Mouse (Mus musculus): Measurements from ENCODE around the gene Tsc22d1.

DNA sequence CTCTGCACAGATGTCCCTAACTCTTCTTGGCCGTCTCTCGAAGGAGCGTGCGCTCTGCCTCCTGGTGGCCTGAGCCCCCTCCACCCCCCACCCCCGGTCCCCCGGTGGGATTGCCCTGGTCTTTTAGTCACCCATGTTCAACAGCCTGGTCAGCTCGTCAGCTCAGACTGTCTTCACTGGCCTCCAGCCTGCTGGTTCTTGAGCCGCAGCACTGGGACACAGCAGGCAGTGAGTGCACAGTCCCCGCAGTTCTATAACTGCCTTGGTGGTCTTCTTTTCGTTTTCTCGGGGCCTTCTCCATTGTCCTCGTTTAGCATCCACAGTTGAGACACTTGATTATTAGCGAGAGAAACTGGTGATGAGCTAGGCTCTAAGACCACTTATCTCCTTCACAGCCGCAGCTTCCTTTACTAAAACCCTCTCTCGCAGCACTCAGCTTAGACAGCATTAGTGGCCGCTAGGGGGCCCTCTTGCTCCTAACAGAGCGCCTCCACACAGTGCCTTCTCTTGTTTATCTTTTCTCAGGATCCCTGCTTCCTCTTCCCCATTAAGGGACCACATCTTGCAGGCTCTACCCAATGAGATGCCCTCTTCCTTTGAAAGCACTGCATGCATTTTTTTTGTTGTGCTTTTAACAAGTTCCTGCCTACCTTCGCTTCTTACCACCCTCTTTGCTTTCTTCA, 52.0 kb downstream of the Tsc22d1 start:
- no peak for TF ChIP-seq GATA1 (IDR thresholded peaks at IDR 0.05; ENCODE audit: borderline replicate concordance, low read length)
- TF ChIP-seq FLI1 (IDR thresholded peaks at IDR 0.05; ENCODE audit: low read length) = no peak
